Mouse (Mus musculus) adrenal gland (tissue): ENCODE measurements around the gene Eno3.

Experiments used
- intact Hi-C: fragments of 180-260 bp; cut with DNase I; formaldehyde crosslinking; loops from one replicate; pipeline ENCODE4 v1.15.1; 2025

Gene Eno3

DNA sequence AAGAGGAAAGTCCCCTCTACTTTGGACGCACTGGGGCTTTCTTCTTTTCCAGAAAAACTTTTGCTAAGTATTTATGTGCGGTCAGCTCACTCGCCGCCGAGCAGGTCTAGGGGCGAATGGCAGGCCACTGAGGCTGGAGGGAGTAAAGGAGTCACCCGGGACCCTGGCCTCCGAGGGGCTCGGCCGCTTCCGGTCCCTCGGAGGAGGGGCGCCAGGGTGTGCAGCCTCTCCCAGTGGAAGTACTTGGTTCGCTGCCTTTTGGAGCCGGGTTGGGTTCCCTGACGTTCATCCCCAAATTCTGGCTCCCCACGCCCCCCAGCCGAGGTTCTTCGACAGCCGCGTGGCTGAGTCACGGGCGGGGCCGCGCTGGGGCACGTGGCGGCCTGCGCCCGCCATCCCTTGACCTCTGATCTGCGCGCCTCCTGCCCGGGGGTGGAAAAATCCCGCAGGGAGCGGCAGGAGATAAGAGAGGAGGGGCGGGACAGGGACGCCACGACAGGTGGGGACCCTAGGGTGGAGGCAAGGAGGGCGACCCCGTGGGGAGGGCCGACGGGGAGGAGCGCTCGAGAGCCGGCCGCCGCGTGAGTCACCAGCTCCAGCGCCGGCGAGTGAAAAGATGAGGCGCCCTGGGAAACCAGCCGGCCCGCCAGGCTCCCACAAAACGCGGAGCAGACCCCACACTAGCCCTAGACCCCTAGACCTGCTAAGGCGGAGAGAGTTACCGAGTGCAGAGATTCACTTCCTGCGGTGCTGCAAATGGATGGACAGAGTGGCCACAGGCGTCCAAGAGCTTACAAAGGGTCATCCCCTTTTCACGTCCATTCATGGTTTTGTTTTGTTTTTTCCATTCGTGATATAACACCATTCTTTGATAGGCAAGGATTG is 1.2 kb upstream of the Eno3 start:
- intact Hi-C loops = no loop called here

DNA sequence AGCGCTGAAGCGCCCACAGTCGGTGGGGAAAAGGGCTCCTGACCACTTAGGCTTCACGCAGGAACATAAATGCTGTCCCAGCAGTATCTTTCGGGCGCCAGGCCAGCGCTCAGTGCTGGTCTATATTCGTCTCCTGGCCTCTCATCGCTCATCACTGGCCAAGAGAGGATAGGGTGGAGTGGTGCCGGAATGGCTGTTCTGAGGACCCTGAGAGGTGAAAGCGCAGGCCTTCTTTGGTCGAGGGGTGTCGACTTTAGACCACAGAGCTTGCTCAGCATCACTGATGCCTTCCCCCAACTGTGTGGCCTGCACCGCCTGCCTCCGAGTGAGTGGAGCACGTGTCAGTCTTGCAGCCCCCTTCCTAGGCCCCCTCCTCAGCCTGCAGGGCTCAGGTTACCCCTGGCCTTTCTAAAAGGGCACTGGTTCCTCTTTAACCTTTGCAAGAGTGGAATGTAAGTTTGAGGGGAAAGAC is 510 bp upstream of the Eno3 start:
- intact Hi-C loops = no loop called here

DNA sequence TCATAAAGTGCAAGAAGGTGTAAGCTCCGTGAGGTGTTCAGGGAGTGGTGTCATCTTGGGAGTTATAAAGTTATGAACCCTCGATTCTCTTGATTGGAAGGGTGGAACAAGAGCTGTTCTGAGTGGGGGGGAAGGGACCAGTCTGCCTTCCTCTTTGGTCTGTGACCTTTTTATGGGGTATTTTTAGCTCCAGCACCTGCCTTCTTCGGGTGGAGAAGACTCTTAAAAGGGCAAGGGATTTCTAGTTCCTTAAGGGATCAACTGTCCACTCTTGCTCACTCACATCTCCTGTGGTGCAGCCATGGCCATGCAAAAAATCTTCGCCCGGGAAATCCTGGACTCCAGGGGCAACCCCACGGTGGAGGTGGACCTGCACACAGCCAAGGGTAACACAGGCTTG is 571 bp downstream of the Eno3 start:
- intact Hi-C loops = no loop called here

DNA sequence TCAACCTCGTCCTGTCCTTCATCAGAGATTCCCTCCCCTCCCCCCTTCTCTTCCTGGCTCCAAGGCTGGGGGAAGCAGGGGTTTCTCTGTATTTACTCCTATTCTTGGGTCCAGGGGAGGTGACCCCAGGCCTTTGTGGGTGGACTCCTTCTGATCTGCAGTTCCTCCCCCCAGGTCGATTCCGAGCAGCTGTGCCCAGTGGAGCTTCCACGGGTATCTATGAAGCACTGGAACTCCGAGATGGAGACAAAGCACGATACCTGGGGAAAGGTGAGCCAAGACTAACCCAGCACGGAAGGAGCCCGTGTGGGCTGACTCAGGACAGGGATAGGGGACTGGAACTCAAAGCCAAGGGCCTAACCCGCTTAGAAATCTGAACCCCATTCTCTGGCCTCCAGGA is 989 bp downstream of the Eno3 start:
- intact Hi-C loops = no loop called here

DNA sequence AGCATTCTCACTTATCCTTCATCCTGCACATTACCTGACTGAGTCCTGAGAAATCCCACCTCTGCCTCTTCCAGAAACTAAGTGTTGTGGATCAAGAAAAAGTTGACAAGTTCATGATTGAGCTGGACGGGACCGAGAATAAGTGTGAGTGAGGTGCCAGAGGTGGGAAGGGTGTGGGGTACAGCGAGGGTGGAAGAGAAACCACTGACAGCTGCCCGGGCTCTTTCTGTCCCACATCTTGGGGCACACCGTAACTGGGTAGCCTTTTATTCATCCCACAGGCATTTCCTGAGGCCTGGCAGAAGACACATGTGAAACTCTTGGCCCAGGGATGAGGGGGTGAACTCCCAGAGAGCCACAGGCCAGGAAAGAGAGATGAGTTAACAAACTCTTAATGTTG is 1.5 kb downstream of the Eno3 start:
- intact Hi-C loops = no loop called here

DNA sequence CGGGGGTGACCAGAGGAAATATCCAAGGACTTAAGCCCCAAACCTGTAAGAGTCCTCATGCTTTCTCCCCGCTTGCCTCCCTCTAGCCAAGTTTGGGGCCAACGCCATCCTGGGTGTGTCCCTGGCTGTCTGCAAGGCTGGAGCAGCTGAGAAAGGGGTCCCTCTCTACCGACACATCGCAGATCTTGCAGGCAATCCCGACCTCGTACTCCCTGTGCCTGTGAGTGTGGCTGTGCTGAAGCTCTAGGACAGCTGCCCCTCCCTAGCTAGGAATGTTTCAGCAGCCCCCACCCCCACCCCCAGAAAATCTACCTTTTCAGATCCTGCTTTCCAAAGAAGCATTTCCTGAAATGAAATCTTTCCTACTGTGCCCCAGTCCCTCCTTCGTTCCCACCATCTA is 1.9 kb downstream of the Eno3 start:
- intact Hi-C loops = no loop called here

DNA sequence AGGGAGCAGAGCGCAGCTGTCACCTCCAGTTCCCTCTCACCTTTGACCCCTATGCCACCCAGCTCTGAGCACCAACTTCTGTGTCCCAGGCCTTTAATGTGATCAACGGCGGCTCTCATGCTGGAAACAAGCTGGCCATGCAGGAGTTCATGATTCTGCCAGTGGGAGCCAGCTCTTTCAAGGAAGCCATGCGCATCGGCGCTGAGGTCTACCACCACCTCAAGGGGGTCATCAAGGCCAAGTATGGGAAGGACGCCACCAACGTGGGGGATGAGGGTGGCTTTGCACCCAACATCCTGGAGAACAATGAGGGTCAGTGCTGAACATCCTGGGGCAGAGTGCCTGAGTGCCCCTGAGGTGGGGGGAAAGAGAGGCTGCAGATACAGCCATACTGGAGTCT is 3.6 kb downstream of the Eno3 start:
- intact Hi-C loops = no loop called here

DNA sequence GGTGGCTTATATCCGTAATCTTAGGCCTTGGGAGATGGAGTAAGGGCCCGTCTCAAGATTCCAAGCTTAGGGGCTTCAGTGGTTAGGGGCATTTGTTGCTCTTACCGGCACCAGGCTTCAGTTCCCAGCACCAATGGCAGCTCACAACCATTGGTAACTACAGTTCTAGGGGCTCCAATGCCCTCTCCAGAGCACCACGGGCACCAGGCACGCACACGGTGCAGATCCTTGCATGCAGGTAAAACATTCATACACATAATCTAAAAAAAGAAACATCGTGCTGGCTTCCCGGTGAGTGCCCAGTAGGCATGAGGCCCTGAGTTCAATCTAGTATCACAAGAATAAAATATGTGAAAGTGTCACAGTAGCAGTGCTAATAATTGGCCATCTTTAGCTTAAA is 6.1 kb downstream of the Eno3 start:
- intact Hi-C loops = no loop called here

DNA sequence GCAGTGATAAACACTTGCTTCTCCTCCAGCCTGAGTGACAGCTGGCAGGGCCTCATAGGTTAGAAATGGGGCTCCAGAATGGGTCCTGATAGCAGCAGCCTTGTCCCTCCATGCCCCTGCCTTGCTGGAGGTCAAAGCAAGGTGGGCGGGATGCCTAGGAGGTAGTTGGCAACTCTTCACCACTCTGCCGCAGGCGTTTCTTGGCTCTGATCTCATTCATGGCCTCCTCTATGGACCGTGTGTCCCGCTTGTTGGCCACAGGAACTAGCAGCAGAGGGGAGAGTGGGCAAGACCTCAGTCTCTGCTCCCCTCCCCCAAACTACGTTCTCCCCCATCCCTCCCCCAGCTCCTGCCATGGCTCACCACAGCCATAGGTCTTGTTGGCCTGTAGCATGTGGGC is 7.0 kb downstream of the Eno3 start:
- intact Hi-C loops = no loop called here

DNA sequence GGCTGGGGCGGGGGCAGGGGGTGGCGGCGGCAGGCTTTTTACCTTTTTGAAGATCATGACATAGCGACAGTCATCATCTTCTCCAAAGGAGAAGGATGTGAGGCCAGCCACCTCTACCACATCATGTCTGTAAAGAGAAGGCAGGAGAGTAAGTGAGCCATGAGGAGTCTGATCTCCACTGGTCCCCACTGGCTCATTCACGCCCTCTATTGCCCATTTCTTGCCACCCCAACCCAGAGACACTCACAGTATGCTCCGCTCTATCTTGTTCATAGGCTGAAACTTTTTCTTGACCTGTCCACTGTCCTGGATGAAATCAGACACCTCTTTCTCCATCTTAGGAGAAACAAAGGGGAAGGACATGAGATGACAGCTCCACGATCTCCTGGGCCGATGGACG is 7.7 kb downstream of the Eno3 start:
- intact Hi-C loops = no loop called here

DNA sequence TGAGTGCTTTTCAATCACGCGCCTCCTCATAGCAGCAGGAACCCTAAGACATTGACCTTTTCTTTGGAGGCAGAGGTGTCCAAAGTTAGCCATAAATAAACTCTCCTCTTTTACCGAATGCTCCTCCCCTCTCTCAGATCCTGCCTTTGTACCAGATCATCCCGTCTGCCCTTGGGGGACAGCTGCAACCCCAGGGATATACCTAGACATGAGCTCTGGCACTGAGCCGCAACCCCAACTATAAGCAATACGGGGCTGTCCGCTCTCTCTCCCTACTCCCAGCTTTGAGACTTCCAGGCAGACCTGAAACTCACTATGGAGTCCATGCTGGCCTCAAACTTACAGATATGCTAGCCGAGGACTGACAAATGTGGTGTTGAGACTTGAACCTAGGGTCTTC is 9.7 kb downstream of the Eno3 start:
- intact Hi-C loops = no loop called here

DNA sequence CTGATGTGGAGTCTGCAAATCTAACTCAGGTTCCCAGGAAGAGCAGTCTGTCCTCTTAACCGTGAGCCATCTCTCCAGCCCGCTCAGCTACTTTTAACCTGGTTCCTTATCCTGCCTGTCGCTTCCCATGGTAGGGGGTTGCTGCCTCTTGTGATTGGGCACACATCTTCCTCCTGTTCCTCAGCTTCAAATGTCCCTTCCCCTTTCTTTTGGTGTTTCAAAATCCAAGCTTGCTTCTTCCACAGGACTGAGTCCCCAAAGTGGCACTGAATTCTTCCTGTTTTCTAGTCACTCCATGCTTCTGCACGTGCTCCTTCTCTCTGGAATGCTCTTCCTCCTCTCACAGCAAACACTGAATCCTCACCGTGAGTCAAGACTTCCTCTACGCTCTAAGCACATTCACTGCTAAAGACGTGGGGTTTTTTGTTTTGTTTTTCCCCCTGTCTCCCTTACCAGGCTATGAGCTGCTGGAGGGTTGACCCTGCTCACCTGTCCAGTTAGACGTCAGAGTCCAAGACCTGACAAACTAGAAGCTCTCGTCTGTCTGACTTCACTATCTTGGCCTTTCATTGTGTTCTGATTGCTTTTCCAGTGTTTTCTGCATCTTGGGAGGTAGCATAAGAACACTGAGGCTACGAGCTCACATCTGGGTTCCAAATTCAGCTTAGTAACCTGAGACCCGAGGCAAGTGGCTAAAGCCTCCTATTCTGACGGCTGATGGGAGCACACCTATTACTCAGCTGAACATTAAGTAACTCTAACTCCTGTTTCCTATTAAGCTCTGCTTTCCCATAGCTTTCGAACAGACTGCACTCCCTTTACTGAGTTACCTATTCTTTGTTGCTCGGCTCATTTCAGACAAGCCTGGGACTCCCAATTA is 10.5 kb downstream of the Eno3 start:
- intact Hi-C loops = no loop called here

DNA sequence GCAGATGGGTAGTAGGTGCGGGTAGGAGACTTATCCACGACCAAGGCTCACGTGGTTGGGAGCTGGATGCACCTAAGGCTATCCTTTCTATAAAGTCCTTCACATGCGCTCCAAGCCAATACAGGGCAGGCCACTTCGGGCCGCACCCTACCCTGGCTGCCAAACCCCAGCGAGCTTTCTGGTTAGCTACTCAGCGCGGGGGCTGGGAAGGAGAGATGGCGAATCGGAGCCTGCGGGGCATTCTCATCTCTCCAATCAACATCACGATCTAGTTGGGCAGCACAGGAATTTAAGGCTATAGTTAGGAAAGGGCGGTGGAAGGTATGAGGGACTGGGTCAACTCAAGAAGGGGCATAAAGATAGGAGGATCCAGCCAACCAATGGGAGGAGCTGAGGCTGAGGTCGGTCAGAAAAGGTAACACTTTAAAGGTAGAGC is 11.4 kb downstream of the Eno3 start:
- intact Hi-C loops = no loop called here

DNA sequence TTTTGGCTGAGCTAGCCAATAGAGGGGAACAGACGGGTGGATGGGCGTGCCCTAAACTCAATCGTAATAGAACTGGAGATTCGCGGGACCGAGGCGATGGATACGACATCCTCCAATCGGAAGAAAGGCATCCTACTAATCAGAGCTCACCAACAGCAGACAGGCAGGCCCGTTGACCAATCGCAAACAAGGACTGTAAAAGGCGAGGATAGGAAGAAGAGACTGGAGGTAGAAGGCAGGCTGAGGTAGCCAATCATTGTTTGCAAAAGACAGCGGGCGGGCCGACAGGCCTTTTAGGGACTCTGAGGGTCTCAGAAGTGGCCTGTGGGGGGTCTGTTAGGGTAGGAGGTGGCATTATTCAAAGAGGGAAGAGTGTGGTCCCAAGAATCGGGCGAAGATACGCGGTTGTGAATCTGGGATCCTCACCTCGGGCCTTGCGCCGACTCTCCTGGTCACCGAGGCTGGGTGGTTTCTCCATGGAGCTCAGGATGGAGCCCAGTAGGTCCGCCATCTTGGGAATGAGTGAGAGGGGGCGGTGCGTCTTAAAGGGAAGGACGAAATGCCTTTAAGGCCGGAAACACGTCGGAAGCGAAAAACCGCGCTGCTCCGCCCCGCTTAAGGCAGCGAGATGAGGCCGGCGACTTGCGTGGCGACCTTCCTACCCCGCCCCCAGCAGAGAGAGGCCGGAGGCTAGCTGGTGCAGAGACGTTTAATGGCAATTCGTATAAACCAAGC is 11.9 kb downstream of the Eno3 start, which contains the start of gene Spag7:
Spag7 (minus strand) TSS at position 646 of the 735 bp plus-strand sequence.
- intact Hi-C loops = loop anchor here (1.0 kb wide), 1 partner anchor 15 kb away; the partner anchor contains the start of gene Pfn1

DNA sequence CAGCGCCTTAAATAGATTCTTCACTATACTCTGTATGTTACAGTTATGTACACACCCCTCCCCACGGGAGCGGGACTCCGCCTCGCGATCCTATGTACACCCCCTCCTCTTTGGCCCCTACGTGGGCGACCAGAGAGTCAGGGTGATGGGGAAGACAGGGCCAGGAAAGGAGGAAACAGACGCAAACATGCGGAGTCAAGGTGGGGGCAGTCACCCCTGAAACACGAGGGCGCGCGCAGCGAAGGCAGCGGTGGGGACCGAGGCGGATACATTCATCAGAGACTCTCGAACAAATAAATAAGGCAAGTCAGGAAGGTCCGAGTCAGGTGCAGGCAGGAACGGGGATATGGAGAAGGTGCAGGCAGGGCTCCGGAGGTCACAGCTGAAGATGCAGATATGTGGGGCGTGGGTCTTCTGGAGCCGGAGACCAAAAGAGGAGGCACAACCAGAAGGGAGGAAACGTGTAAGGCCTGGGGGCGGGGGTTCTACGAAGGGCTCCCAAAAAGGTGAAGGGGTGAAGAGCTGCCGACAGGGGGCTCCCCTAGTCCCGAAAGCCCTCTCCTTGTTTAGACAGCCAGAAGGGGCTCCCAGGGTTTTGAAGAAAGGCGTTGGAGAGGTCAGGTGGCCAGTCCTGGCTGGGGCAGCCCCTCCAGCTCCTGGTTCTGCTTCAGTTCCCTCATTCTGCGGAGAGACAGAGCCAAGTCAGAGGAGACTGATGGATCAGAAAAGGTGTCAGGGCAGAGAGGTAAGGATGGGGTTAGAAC is 12.8 kb downstream of the Eno3 start:
- intact Hi-C loops = loop anchor here (1.0 kb wide), 1 partner anchor 15 kb away; the partner anchor contains the start of gene Pfn1

DNA sequence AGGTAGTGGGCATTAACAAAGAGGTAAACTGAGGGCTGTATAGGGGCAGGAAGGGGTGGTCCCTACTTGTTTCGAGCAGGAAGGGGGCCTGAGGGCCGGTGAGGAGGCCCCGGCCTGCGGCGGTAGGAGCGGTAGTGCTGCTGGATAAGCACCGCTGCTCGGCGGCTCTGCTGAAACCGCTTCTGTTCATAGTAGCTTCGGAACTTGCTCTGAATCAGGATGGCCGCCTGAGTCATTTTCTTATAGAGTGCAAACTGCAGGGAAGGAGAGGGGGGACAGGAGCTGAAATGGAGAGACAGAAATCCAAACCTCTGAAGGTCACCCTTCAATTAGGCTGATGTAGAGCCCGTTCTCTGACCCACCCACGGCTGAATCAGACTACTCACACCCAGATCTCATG is 13.5 kb downstream of the Eno3 start:
- intact Hi-C loops = no loop called here

DNA sequence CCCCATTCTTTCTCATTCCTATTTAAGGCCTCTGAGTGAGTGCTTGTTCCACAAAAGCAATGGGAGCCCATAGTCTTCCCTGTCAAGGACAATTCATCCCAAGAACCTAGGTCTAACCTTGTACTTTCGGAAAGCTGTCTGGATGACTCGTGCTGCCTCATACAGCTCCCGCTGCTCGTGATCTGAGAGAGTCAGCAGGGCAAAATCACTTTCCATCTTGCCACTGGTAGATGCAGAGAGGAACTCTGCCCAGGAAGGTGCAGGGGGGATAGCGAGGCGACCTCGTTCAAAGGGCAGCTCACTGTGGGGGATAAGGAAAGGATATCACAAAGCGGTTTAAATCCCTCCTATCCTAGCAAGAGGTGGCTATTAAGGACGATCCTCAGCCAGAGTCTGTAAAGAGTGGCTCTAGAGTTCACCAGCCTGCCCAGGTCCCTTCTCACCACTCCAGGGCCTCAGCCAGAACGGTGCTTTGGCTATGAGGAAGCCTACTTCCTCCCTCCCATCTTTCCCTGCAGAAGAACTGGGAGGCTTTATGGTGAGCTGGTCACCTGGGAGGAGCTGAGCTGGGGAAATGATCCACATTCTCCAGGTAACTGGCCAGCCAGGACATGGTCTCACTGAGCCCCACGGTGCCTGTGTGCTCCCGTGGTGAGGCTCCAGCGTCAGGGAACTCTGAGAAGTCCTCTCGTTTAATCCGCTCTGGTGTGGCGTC is 14.5 kb downstream of the Eno3 start:
- intact Hi-C loops = no loop called here

DNA sequence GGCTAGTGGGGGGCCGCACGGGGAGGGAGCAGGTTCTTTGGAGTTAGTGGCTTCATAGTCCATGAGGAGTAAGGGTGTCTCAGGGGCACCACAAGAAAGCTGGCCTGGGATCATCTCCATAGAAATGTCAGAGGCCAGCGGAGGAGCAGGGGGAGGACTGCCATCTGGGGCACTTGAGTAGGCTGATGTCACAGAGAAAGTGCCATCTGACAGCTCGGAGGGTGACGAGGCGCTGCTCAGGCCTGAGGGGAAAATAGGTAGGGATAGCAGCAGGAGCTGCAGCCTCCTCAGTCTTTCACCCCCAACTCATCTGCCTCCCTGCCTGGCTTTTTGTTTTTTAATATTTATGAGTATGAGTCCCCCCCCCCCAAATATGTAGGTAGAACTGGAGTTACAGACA is 17.0 kb downstream of the Eno3 start:
- intact Hi-C loops = no loop called here

DNA sequence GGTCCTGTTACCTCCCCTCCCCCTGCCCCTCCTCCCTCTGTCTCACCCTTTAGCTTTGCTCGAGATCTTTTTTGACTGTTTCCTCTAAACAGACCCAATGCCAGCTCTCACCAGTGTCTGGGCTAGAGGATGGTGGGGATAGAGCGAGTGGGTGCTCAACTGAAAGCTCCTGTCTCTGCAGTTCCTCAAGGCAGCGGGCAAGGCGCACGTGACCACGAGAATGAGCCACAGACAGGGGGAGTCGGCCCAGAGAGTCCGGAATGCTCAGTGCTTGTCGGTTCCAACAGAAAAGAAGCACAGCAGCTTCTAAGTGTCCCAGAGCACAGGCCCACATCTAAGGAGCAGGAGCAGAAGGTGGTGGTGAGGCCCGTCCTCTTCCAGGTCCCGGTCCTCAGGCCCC is 17.5 kb downstream of the Eno3 start:
- intact Hi-C loops = no loop called here

DNA sequence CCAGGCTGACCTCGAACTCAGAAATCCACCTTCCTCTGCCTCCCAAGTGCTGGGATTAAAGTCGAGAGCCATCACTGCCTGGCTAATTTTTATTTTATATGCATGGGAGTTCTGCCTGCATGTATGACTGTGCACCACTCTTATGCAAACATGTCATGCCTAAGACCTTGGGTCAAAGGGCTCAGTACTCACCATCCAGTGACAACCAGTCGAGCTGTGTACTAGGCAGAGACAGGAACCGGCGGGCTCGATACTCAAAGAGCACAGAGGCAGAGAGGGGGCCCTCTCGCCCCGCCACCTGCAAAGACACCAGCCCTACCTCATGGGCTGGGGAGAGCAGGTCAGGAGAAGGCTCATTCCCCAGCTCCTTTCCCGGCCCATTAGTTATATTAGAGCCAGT is 21.1 kb downstream of the Eno3 start:
- intact Hi-C loops = no loop called here
